Mouse (Mus musculus) embryonic facial prominence, embryonic 15.5 days (tissue): Measurements from ENCODE around the gene Tmem141. TPM values are rescaled to one million over a fixed set of nuclear protein-coding genes. Genes with fewer than 3 reads are reported as not detected.

Experiments used
- ATAC-seq: fragments of 200-750 bp; cut with Nextera tagmentation; 2 replicates; pipeline ENCODE4 v1.8.0; 2017; ENCODE audit warnings: low read depth, moderate TSS enrichment; ENCODE audit not compliant: insufficient number of reproducible peaks, low FRiP score, low TSS enrichment
- H3K27ac ChIP-seq: fragments of 300-500 bp; sonication (generic); replicated peaks from 2 replicates; pipeline ENCODE4 v1.5.1; 2015; ENCODE audit warnings: mild to moderate bottlenecking, inconsistent platforms
- H3K27me3 ChIP-seq: fragments of 300-500 bp; sonication (generic); 2 replicates; pipeline ENCODE4 v1.6.1; 2015; ENCODE audit warnings: inconsistent platforms
- H3K36me3 ChIP-seq: fragments of 300-500 bp; sonication (generic); 2 replicates; pipeline ENCODE4 v1.6.1; 2015; ENCODE audit warnings: mild to moderate bottlenecking, inconsistent platforms
- H3K4me1 ChIP-seq: fragments of 300-500 bp; sonication (generic); 2 replicates; pipeline ENCODE4 v1.6.1; 2015; ENCODE audit warnings: inconsistent platforms
- H3K4me2 ChIP-seq: fragments of 300-500 bp; sonication (generic); replicated peaks from 2 replicates; pipeline ENCODE4 v1.6.1; 2015; ENCODE audit warnings: mild to moderate bottlenecking, inconsistent platforms
- H3K4me3 ChIP-seq: fragments of 300-500 bp; sonication (generic); replicated peaks from 2 replicates; pipeline ENCODE4 v1.5.1; 2015; ENCODE audit warnings: mild to moderate bottlenecking, inconsistent platforms
- H3K9ac ChIP-seq: fragments of 300-500 bp; sonication (generic); 2 replicates; pipeline ENCODE4 v1.6.1; 2015; ENCODE audit warnings: inconsistent platforms
- H3K9me3 ChIP-seq: fragments of 300-500 bp; sonication (generic); replicated peaks from 2 replicates; pipeline ENCODE4 v1.6.1; 2016; ENCODE audit warnings: inconsistent platforms
- WGBS: fragments of 180-500 bp; shearing (Covaris S2); methylation state at CpG from one replicate; pipeline ENCODE4 v1.1.7; 2015; 5-methylcytosine and 5-hydroxymethylcytosine counted together
- polyA plus RNA-seq: library from polyadenylated mRNA; unstranded; fragments of >200 nt; fragmentation: Nextera tagmentation; extraction: Ambion mirVana; gene quantifications from 2 replicates; pipeline ENCODE4 v1.2.1, GENCODE M21; 2015

Tmem141 gene
- polyA plus RNA-seq, 1 experiment from 2014 or later = 28.6 TPM

DNA sequence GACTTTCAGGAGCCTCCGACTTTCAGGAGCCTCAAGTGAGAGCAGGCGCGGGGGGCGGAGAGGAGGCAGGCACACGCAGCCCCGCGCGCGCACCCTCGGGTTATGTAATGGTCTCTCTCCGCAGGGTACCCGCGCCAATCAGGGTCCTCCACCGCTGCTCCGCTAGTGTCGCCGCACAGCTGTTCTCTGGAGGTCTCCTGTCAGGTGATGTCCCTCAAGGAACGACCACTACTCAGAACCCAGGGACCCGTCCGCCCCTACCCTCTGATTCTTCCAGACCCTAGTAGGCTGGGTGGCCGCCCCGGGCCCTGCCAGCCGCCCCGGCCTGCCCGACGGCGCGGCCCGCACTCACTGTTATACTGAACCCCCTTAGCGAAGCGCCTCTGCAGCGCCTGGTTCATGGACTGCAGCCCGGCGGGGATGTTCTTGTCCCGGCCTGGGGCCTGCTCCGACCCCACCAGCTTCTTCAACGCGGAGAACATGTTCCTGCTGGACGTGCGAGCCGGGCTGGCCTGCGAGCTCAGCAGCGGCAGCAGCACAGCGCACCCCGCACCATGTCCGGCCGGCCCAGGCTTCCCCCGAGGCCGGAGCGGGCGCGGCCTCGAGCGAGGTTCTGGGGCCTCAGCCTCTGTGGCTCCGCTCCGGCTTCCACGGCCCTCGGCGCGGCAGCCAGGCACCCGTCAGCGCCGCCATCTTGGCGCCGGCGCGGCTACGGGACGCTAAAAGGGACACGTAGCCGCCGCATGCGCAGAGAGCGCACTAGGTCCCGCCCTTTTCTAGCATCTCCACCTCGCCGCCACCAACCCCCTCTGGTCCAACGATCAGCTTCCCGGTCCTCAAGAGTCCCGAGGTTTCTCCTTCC lies 13.8 kb downstream of the Tmem141 start, which contains the start of gene Rabl6:
TSS of gene Rabl6 (minus strand) at position 761 of the 862 bp plus-strand sequence.
- under 1% methylated on average over 80 of the region's 80 CpGs for WGBS
- H3K9me3 ChIP-seq = no peaks in the 10 kb centered on the region

GRCm38 (mm10) chr2:25602526-25602925 lies 19.3 kb downstream of the Tmem141 start:
- Histone ChIP-seq H3K4me1 (peaks cover 13% of the 10 kb centered on the region), H3K4me2 (no peak overlapping the region), H3K27ac (no peak overlapping the region), H3K4me3 (no peak overlapping the region), H3K9me3 (no peaks in the 10 kb centered on the region), H3K9ac (no peak overlapping the region), H3K36me3 (peaks cover 58% of the 10 kb centered on the region), H3K27me3 (no peaks in the 10 kb centered on the region)
- 92% methylated on average over 5 of the region's 5 CpGs for WGBS
- no peak for ATAC-seq

More for the DNA sequence above, 13.8 kb downstream of the Tmem141 start, which contains the start of gene Rabl6:
- Histone ChIP-seq H3K27ac (peak within 1 kb of the TSS; percentile 97), H3K27me3 (no peaks in the 10 kb centered on the region), H3K4me2 (peak within 1 kb of the TSS; percentile 62), H3K36me3 (peaks cover 4% of the 10 kb centered on the region; the same call in 1 of the 2 replicates), H3K4me1 (peaks cover 18% of the 10 kb centered on the region), H3K4me3 (peak within 1 kb of the TSS; percentile 100), H3K9ac (peak within 1 kb of the TSS; percentile 98)
- ATAC-seq = peak; percentile 88

DNA sequence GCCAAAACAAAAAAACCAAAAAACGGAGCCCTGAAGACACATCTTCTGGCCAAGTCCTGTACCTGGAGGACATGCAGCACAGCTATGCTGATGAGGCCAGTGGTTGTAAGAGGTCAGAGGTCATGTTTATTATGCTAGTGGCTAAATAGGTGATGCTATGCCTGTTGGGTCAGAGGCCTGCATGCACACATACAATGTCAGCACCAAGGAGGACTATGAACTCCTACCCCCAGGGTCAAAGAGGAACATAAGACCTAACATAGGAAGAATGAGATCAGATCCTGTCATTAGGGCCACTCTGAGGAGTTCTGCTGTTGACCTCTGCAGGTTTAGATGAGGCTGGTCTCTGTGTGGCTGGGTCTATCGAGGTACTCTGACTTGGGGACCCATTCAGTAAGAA lies 21.8 kb downstream of the Tmem141 start:
- Histone ChIP-seq H3K4me3 (no peak overlapping the region), H3K4me2 (no peak overlapping the region), H3K27me3 (no peaks in the 10 kb centered on the region), H3K27ac (no peak overlapping the region), H3K9ac (no peak overlapping the region), H3K9me3 (no peaks in the 10 kb centered on the region), H3K36me3 (peaks cover 83% of the 10 kb centered on the region), H3K4me1 (no peaks in the 10 kb centered on the region)
- ATAC-seq = no peak
- 93% methylated on average over 2 of the region's 2 CpGs for WGBS

GRCm38 (mm10) chr2:25598749-25599148 lies 23.1 kb downstream of the Tmem141 start:
- no peaks in the 10 kb centered on the region for H3K9me3 ChIP-seq
- H3K4me2 ChIP-seq = no peak overlapping the region
- H3K9ac ChIP-seq = no peak overlapping the region
- no peaks in the 10 kb centered on the region for H3K27me3 ChIP-seq
- WGBS = 86% methylated on average over 1 of the region's 1 CpGs
- peaks cover 91% of the 10 kb centered on the region for H3K36me3 ChIP-seq
- H3K4me1 ChIP-seq = no peaks in the 10 kb centered on the region
- ATAC-seq = no peak
- H3K27ac ChIP-seq = no peak overlapping the region
- H3K4me3 ChIP-seq = no peak overlapping the region

DNA sequence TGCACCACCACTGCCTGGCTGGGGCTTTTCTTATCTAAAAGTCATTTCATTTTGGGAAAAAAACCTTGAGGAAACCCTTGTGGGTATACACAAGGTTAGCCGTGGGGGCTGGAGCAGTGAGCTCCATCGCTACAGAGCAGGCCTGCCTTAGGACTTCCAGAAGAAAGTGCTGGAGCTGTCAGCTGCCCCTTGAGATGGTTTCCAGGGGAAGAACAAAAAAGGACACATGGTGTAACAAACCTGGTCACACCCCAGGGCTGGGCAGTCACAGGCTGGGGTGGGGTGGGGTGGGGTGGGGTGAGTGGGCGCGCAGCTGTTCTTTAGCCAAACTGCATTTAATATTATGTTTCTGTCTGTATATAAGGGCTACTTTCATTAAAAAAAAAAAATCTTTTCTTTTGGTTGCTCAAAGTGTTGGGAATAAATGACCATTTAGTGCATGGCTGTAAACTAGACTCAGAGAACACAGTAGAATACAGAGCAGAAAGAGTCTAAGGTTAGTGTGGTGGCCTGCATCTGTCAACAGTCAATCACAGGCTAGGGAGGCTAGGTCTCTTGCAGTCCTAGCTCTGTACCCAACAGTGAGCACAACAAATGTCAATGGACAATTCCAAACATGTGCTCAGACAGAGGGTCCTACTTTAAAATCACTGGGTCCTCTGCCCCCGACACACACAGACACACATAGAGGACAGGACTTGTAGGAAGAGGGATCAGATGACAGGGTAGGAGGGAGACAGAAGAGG lies 24.9 kb downstream of the Tmem141 start:
- H3K4me2 ChIP-seq = no peak overlapping the region
- ATAC-seq = no peak
- peaks cover 95% of the 10 kb centered on the region for H3K36me3 ChIP-seq
- no peak overlapping the region for H3K9ac ChIP-seq
- H3K27me3 ChIP-seq = no peaks in the 10 kb centered on the region
- WGBS = 91% methylated on average over 5 of the region's 5 CpGs
- no peaks in the 10 kb centered on the region for H3K4me1 ChIP-seq
- no peak overlapping the region for H3K4me3 ChIP-seq
- no peak overlapping the region for H3K27ac ChIP-seq
- no peaks in the 10 kb centered on the region for H3K9me3 ChIP-seq

DNA sequence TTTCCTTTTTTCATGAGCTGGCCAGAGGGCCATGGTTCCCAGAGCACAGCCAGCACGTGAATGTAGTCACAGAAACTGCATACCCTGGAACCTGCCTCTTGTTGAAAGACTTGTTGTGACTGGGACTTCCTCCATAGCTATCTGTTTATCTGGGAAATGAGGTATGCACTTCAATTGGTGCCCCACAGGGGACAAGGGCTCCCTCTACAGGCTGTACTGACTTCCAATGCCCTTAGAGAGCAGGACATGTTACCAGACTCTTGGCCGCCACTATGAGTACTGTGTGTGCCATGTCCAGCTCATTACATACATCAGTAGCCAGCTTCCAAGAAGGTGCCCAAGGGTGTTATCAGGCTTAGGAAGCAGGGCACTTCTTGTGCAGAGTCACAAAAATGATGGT lies 29.9 kb downstream of the Tmem141 start:
- H3K36me3 ChIP-seq = peaks cover 93% of the 10 kb centered on the region
- H3K27me3 ChIP-seq = no peaks in the 10 kb centered on the region
- no peak overlapping the region for H3K9ac ChIP-seq
- no peaks in the 10 kb centered on the region for H3K4me1 ChIP-seq
- no peaks in the 10 kb centered on the region for H3K9me3 ChIP-seq
- WGBS = 86% methylated on average over 2 of the region's 2 CpGs
- no peak overlapping the region for H3K27ac ChIP-seq
- no peak overlapping the region for H3K4me2 ChIP-seq
- ATAC-seq = no peak
- no peak overlapping the region for H3K4me3 ChIP-seq

- Histone ChIP-seq H3K36me3 (peaks cover 90% of the 10 kb centered on the region), H3K4me3 (no peak overlapping the region), H3K9me3 (no peaks in the 10 kb centered on the region), H3K27me3 (no peaks in the 10 kb centered on the region), H3K4me1 (no peaks in the 10 kb centered on the region), H3K9ac (no peak overlapping the region), H3K27ac (no peak overlapping the region), H3K4me2 (no peak overlapping the region)
- 93% methylated on average over 8 of the region's 8 CpGs for WGBS
- no peak for ATAC-seq
Observed at GRCm38 (mm10) chr2:25588227-25588907, 33.4 kb downstream of the Tmem141 start.

GRCm38 (mm10) chr2:25587290-25587689 lies 34.5 kb downstream of the Tmem141 start:
- WGBS = 88% methylated on average over 8 of the region's 8 CpGs
- Histone ChIP-seq H3K9me3 (no peaks in the 10 kb centered on the region), H3K9ac (no peak overlapping the region), H3K4me2 (no peak overlapping the region), H3K27ac (no peak overlapping the region), H3K4me3 (no peak overlapping the region), H3K27me3 (no peaks in the 10 kb centered on the region), H3K4me1 (peaks cover 9% of the 10 kb centered on the region), H3K36me3 (peaks cover 86% of the 10 kb centered on the region)
- no peak for ATAC-seq

- H3K4me3 ChIP-seq = no peak overlapping the region
- WGBS = 81% methylated on average over 3 of the region's 3 CpGs
- H3K4me2 ChIP-seq = no peak overlapping the region
- peaks cover 70% of the 10 kb centered on the region for H3K36me3 ChIP-seq
- H3K27me3 ChIP-seq = peaks cover 9% of the 10 kb centered on the region
- H3K9ac ChIP-seq = no peak overlapping the region
- H3K27ac ChIP-seq = no peak overlapping the region
- peaks cover 26% of the 10 kb centered on the region for H3K4me1 ChIP-seq
- no peak for ATAC-seq
- H3K9me3 ChIP-seq = no peaks in the 10 kb centered on the region
Observed at GRCm38 (mm10) chr2:25585601-25586000, 36.2 kb downstream of the Tmem141 start.

GRCm38 (mm10) chr2:25584856-25585255 lies 36.9 kb downstream of the Tmem141 start:
- WGBS = 82% methylated on average over 4 of the region's 4 CpGs
- Histone ChIP-seq H3K9me3 (no peaks in the 10 kb centered on the region), H3K4me3 (no peak overlapping the region), H3K4me2 (no peak overlapping the region), H3K4me1 (peaks cover 33% of the 10 kb centered on the region), H3K36me3 (peaks cover 62% of the 10 kb centered on the region), H3K9ac (no peak overlapping the region), H3K27ac (no peak overlapping the region), H3K27me3 (peaks cover 16% of the 10 kb centered on the region)
- no peak for ATAC-seq

- no peak overlapping the region for H3K4me3 ChIP-seq
- peaks cover 23% of the 10 kb centered on the region for H3K27me3 ChIP-seq
- H3K4me1 ChIP-seq = peaks cover 40% of the 10 kb centered on the region
- no peak overlapping the region for H3K27ac ChIP-seq
- peaks cover 55% of the 10 kb centered on the region for H3K36me3 ChIP-seq
- no peak overlapping the region for H3K9ac ChIP-seq
- ATAC-seq = no peak
- 90% methylated on average over 3 of the region's 3 CpGs for WGBS
- no peak overlapping the region for H3K4me2 ChIP-seq
- H3K9me3 ChIP-seq = no peaks in the 10 kb centered on the region
Observed at GRCm38 (mm10) chr2:25584152-25584551, 37.7 kb downstream of the Tmem141 start.
